Mouse (Mus musculus) liver, postnatal 0 days (tissue): ENCODE results near the gene Sbpl.

Experiments used
- CTCF ChIP-seq: sonication (generic); IDR thresholded peaks from 2 replicates; pipeline ENCODE4 v1.5.1; 2016; ENCODE audit warnings: antibody characterized with exemption, low read depth
- EP300 ChIP-seq: IDR thresholded peaks from 2 replicates; pipeline ENCODE4 v1.6.1; 2016; ENCODE audit warnings: antibody characterized with exemption, low read depth, mild to moderate bottlenecking

DNA sequence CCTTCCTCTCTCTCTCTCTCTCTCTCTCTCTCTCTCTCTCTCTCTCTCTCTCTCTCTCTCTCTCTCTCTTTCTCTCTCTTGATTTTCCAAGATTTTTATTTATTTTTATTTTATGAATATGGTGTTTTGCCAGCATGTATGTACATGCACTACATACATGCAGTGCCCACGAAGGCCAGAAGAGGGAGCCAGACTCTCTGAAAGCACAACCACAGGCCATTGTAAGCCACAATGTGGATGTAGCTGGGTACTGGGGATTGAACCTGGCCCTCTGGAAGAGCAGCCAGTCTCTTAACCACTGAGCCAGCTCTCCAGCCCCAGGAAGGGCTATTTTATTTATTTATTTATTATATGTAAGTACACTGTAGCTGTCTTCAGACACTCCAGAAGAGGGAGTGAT, 14.2 kb upstream of the Sbpl start:
- TF ChIP-seq EP300 (no peak), CTCF (peak; percentile 85)
